Mouse (Mus musculus) right cerebral cortex, adult 2 months (tissue): ENCODE data around the gene 1700067K01Rik.

ENCODE experiments used
- DNase-seq, 2 experiments: peaks; one replicate each; pipeline ENCODE4 v3.0.0; 2021 to 2022; ENCODE audit warnings: low spot score in 2 of 2

Gene 1700067K01Rik

DNA sequence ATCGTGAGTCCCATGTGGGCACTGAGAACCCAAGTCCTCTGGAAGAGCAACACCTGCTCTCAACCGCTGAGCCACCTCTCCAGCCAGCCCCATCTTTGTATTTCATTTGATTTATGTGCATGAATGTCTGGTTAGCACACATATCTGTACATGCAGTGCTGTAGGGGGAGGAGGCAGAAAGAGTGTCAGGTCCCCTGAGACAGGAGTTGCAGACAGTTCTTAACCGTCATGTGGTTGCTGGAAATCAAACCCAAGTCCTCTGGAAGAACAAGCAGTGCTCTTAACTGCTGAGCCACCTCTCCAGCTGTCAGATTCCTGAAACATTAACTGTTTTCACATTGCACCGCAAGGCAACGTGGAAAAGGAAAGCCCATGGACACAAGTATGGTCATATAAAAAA, 46.9 kb downstream of the 1700067K01Rik start:
- DNase-seq, result no peak

DNA sequence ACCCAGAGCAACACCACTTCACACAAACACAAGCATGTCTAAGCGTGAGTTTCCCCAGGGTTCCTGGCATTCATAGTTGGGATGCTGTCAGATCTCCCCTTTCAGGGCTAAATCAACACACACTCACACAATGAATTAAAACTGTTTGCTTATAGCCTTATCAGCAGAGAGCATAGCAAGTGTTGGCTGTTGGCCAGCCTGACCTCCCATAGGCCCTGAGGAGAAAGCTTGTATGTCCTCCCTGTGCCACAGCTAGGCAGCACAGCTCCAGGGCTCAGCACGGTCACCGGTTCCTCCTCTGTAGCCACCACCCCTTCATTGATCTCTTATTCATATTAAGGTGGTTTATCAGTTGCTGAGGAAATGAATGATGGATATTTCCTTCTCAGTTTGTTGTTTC, 51.4 kb downstream of the 1700067K01Rik start:
- no peak for DNase-seq

DNA sequence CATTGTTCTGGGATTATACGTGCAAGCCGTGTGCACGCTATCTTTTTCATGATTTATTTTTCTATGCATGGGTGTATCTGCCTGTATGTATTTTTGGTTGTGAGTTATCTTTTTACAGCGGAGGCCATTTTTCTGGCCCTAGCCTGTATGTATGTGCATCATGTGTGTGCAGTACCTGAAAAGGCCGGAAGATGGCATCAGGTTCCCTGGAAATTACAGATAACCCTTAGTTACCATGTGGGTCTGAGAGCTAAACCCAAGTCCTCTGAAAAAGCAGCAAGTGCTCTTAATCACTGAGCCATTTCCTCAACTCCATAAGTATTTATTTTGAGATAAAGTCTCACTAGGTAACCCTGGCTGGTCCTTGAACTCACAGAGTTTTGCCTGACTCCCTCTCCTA, 51.9 kb downstream of the 1700067K01Rik start:
- DNase-seq, result no peak
